Mouse (Mus musculus) C2C12 (cell line): ENCODE results near the gene Ippk.

Experiments
- CTCF ChIP-seq: IDR thresholded peaks from one replicate; pipeline ENCODE4 v1.5.1; 2011; ENCODE audit not compliant: control insufficient read depth, insufficient read depth, insufficient read length
- FOSL1 ChIP-seq: IDR thresholded peaks from one replicate; pipeline ENCODE4 v1.8.0; 2011; ENCODE audit warnings: mild to moderate bottlenecking, low read length; ENCODE audit not compliant: poor library complexity, insufficient read depth, severe bottlenecking
- MAX ChIP-seq: IDR thresholded peaks from one replicate; pipeline ENCODE4 v1.6.1; 2011; ENCODE audit warnings: mild to moderate bottlenecking, control low read depth
- MYOD1 ChIP-seq: IDR thresholded peaks from one replicate; pipeline ENCODE4 v1.6.1; 2011; ENCODE audit warnings: low read depth; ENCODE audit not compliant: control insufficient read depth, insufficient read length
- MYOG ChIP-seq: IDR thresholded peaks from one replicate; pipeline ENCODE4 v1.6.1; 2011; ENCODE audit not compliant: control insufficient read depth, insufficient read length; ENCODE audit errors: extremely low read depth
- USF1 ChIP-seq: IDR thresholded peaks from one replicate; pipeline ENCODE4 v1.6.1; 2011; ENCODE audit warnings: low read depth, mild to moderate bottlenecking, control low read depth, moderate library complexity

- TF ChIP-seq CTCF = no peak
- no peak for TF ChIP-seq FOSL1
- TF ChIP-seq MYOG = no peak
- TF ChIP-seq MAX = no peak
- TF ChIP-seq USF1 = no peak
- no peak for TF ChIP-seq MYOD1
Measured at GRCm38 (mm10) chr13:49428042-49428675, 7.1 kb downstream of the Ippk start.
